Mouse (Mus musculus) E14TG2a.4 (cell line): ENCODE data around the gene Gpa33.

Source experiments
- CTCF ChIP-seq: conservative IDR thresholded peaks from 2 replicates; pipeline ENCODE4 v1.5.1; 2014; ENCODE audit warnings: low read length
- POU5F1 ChIP-seq: IDR thresholded peaks from 2 replicates; pipeline ENCODE4 v1.6.1; 2014; ENCODE audit warnings: low read length, borderline replicate concordance

DNA sequence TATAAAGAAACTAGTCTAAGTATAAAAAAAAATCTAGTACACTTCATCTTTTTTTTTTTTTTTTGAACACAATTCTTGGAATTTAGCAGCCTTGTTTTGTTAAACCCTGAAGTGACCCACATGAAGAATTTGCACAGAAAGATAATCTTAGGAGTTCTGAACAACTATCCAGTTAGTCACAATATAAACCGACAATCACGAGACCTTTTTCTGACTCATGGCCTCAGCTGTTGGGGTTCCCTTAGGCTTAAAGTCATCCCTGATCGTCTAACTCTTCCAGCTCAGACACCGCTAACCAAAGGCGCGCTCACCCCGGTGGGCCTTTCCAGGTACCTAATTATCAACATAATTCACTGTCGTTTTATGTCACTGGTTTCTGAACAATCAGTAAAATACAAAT lies 6.3 kb upstream of the Gpa33 start:
- no peak for TF ChIP-seq CTCF
- no peak for TF ChIP-seq POU5F1
